Mouse (Mus musculus) layer of hippocampus, postnatal 25 days (tissue): ENCODE data around the gene Gramd1b. TPM values are rescaled to one million over a fixed set of nuclear protein-coding genes. Genes with fewer than 3 reads are reported as not detected.
A peak's percentile ranks its signal among the peaks of the same experiment; 100 is the strongest.

ENCODE experiments used
- DNase-seq, 2 experiments: peaks; one replicate each; pipeline ENCODE4 v3.0.0; 2022; ENCODE audit warnings: mixed read lengths in 2 of 2, low spot score in 1 of 2; ENCODE audit errors: extremely low spot score in 1 of 2
- total RNA-seq, 2 experiments: library from RNA; stranded (reverse); gene quantifications; 2 replicates each; pipeline ENCODE4 v1.2.3; 2021

Gramd1b gene
- total RNA-seq = 100 to 1,000 TPM; 144 to 167 TPM

DNA sequence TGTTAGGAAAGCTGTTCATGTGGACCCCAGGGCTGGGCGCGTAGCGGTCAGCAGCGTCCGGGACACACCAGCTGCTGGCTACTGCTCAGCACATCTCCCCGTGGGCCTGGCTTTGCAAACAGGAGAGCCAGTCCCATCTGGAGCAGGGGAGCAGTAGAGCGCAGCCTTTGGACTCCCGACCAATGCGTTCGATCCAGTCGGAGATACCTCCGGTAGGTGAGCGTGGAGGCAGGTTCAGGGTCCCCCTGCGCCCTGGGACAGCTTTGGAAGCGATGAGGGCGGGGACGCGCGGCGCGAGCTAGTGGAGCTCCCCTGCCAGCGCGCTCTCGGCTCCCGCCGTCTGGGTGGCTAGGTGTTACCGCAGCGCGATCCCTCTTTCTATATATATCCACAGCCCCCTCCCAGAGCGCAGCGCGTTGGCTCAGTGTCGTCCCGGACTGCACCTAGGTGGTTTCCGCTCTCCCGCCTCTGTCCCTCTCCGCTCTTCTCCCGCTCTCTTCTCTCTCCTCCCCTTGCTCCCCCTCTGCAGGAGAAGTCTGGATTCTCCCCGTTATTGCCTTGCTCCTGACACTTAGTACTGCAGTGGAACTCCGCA is at the start of gene Gramd1b:
Gene Gramd1b (minus strand): TSS at position 357 of the 595 bp plus-strand sequence.
- peak; percentile 24 to 32 for DNase-seq

DNA sequence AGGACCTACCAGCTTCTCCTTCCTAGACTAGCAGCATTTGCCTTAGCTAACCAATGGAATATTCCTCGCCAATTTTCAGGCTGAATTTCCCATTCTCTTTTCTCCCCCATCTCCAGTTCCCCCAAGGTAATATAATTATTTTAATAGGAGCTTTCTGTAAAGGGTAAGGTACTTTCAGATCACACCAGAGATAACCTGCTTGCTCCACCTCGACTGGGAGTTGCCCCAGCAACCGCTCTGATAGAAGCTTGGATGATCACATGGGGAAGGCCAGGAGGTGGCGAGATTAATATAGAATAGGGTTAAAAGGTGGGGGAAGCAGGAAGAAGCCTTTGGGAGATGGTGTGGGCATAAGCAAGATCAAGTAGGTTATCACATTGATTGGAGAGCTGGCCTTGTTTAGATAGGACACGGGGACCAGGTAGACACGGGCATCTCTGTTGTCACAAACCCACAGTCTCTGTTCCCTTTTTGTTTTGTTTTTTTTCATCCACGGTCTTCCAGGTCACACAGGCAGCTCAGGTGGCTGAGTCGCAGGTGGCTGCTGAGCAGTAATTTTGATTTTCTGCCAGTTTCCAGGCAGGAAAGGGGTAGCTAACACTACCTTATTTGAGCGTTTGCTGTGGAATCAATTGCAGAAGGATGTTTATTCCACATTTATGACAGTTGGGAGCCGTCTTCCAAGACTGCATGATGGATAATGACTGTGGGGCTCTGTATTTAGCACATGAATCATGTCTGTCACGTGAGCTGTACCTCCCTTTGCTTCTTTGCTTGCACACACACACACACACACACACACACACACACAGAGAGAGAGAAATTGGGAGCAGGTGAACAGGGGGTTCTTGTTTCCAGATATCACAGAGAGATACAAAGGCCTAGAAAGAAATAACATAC is 47.8 kb upstream of the Gramd1b start:
- DNase-seq = no peak

DNA sequence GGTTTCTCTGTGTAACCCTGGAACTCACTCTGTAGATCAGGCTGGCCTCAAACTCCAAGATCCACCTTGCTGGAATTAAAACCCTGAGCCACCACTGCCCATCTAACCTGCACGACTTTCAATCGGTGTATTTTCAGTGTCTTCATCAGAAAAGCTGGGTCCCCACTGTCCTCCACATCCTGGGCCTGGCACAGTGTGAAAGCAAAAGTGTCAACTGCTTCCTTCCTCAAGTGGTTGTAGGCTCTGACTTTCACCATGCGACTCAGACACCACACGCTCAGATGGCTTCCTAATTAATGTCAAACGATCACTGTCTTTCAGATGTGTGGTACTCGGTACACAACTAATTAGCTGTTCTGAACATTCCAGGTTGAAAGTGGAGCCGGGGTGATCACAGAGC is 45.9 kb upstream of the Gramd1b start:
- DNase-seq = no peak

DNA sequence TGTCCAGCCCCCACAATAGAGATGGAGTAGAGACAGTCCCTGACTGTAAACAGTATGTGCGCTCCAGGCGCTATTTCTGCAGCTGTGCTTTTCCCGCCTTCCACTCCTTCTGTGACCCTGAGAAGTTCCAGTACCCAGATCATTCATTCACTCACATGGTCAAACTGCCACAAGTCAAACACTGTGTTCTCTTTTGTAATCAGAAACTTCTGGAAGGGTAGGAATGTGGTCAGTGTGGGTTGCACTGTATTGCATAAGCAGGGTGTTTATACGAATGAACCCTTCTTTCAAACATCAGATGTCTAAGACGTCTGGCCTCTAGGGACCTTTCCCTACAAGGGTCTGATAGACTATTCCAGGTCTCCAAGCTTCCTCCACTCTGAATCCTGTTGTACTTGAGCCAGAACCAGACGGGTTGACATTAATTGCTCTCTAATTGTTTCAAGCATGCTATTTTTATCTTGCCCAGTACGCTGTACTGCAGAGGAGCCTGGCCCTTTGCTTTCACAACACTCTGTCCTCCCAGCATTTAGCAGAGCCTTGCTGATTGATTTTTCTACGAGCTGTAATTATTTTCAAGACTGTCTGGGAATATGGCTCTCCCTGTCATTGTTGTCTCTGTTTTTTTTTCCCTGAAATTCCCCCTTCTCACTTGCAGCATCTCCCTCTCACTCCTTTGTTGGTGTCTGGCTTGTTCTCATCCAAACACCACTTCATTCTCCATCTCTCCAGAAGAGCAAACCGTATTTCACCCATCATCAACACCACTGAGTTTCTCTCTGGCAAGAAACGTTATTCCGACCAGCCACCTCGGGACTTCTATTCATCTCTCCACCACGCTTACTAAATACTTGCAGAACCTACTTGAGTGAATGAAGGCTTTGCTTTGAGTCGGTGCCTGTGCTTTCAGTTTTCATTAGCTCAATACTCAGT is 44.1 kb upstream of the Gramd1b start:
- DNase-seq = no peak

DNA sequence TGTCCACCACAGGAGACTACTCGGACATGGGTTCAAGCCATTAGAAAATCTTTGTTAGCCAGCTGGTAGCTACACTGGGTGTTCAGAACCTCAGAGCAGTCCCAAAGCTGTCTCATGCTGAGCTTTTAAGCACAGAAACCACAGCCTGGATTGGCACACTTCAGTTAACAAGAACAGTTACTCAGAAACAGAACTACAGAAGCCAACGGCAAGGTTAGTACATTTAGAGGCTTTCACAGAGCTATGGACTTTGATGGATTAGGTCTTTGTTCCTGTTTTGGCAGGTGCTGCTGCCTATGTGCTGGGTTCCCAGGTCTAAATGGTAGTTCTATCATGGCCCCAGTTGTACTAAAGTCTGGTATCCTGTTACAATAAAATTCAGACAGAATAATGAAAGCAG is 40.1 kb upstream of the Gramd1b start:
- DNase-seq = no peak

DNA sequence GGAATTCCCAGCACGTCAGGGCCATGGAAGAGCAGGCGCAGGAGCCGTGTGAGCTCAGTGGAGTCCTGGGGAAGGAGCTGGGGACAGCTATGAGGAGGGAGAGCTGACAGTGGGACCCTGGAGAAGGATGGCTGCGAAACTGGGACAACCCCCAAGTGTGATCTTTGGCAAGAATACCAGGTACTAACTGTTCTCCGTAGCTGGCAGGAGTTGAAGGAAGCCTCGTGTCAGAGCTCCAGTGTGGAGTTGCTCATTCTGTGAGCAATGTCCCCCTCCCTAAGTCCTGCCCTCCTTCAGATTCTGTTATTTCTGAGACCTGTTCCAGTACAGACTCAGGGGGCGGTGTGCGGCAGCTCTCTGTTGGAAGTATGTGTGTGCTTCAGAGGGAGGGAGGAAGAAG is 36.9 kb upstream of the Gramd1b start:
- DNase-seq = no peak

DNA sequence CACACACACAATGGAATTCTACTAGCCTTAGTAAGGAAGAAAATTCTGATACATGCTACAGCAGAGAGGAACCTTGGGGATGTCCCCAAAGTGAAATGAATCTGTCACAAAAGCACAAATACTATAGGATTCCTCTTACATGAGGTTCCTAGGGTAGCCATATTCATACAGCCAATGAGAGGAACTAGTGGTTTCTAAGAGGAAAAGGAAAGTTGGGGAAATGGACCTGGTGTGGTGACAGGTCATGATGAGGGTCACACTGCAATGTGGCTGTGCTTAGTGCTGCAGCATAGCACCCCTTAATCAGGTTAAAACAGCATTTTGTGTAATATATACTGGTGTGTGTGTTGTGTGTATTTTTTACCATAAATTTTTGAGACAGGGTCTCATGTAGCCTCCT is 32.6 kb upstream of the Gramd1b start:
- DNase-seq = no peak

DNA sequence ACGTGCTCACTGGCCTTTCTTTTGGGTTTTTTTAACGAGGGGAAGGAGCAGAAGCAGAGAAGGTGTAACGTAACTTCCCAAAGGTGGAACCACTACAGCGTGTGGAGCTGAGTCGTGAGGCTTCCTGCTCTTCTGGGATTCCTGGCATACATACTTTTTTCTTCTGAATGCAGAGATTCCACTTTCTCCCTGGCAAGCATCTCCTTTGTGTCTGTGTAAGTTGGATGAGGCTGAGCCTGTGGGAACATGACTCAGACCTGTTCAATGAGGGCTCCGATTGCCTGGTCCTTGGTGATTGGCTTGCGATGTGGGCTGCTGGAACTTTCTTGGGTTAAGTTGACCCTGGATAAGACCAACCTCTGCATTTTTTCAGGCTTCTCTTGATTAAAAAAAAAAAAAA is 28.5 kb upstream of the Gramd1b start:
- DNase-seq = no peak

DNA sequence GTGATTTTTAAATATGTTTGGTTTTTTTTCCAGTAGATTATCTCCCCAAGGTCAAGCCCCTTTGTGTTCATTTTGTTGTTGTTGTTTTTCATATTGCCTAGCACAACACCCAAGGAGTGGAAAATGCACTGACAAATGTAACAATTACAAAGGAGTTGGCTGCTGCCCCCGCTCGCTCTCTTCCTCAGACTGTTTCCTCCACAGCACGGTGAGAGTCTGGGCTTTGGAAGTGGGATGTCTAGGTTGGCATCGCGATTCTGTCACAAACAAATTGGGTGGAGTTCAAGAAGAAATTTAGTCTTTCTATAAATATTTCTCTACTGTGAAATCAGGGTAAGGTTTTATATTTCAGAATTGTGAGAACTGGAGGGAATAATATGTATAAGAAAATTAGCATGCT is 26.6 kb upstream of the Gramd1b start:
- no peak for DNase-seq

DNA sequence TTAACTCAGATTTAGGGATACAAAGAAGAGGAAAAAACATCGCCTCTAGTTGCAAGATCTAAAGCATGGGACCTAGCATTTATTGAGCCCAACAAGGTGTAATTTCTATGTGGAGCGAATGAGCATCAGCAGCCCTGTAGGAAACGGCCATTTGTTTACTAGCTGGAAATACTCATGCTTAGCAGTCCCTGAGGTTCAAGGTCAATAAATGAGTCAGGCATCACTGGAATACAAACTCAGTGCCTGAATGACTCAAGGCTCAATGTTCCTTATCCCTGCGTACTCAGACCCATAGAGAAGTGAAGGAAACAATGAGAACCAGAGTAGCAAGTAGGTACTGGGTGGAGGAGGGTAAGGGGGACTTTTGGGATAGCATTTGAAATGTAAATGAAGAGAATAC is 25.2 kb upstream of the Gramd1b start:
- DNase-seq = no peak

DNA sequence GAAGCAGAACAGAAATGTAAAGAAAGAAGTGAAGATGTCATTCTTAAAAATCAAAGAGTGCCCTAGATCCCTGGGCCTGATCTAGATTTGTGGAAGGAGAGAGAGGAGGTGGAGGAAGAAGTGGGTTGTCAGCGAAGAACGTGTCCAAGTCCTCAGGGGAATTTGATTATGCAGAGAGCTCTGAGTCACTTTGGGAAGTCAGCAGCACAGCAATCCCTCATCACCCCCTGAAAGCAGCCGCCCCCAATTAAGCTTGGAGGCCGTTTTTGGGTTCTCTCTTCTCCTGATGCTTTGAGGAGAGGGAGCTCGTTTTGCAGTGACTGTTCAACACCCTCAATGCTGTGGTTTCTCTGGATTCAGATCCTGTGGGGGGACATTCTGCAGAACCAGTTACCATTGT is 24.1 kb upstream of the Gramd1b start:
- no peak for DNase-seq

DNA sequence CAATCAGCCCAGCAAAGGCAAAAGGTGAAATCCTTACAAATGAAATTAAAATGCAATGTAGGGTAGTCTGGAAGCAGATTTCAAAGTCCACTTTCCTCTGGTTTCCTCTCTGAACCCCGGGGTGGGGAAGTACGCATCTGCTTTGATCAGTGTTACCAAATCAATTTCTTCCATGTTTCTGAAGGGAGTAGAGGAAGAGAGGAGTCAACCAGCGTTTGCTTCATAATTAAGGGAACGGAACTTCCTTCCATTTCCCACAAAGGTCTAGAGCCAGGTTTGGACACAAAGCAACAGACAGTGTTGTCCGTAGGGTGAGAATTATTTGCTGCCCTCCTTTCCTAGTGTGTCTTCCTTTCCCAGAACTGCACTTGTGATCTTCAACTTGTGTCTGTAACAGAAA is 16.7 kb upstream of the Gramd1b start:
- no peak for DNase-seq

DNA sequence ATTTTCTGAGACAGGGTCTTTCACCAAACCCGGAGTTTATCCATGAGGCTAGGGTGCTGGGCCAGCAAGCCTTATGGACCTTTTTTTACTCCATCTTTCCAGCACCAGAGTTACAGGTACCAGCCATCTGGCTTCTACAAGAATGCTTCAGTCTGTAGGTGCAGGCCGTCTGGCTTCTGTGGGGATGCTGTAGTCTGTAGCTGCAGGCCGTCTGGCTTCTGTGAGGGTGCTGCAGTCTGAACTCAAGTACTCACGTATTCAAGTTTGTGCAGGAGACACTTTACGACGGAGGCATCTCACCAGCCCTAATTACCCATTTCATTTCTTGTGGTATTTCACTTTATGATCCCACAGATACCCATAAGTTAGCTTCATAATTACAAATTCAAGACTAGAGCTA is 14.0 kb upstream of the Gramd1b start:
- no peak for DNase-seq

DNA sequence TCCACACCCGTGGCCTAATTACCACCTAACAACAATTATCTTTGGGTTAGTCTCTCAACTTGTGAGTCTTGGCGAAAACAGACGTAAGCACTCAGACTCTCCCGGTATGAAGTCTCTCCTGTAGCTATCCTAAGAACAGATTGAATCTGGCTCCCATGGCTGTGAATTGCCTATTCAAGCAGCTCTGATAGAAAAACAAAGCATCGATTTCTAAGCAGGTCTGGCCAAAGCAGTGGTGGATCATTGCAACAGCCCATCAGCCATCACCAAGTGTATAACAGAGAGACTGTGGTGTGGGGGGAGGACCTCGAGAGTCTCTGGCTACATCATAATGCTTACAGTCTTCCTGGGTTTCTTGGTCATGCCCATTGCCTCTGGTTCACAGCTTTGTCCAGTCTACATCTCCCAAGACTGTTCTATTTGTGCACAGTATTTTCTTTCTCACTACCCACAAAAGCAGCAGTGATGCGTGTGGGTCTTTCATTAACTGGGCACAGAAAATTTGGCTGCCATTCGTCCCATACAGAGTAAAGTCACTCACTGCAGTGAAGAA is 8.5 kb upstream of the Gramd1b start:
- no peak for DNase-seq

DNA sequence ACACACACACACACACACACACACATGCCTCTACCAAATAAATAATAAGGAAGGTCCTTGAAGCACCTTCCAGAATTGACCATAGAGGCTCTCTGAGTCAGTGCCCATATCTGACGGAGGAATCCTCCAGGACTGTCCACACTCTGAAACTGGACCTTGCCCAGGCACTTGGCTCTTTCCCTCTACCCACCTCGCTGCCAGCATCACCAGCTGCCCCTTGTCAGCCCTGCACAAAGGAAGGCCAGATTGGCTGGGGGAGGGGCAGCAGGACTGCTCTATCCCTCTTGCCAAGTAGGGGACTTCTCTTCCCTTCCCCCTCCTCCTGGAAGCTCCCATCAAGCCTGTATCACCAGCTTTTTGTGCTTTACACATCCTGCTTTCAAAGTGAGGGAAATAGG is 6.5 kb upstream of the Gramd1b start:
- DNase-seq = peak in 1 of 2 experiments; percentile 57

DNA sequence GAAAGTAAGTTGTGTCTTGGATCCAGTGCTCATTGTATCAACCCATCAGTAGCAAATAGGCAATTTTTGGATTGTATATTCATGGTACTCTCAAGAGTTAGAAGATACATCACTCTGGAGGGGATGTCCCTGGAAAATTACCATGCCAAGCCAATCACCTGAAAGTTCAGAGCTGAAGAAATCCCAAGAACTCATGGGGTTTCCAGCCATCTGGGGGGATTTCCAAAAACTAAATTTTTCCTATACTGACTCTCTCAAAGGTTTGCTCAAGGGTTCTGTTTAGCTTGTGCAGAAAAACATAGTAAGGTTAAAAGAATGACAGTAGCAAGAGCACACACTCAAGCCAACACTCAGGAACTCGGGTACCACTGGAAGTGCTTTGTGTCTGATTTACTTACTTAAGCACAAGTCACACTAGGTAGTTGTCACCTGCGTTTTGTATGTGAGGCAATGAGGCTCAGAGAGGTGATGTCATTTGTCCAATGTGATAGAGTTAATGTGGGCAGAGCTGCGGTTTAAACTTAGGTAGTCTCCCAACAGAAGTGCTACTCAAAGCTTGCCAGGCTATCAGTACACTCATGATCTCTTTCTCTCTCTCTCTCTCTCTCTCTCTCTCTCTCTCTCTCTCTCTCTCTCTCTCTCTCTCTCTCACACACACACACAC is 6.0 kb upstream of the Gramd1b start:
- DNase-seq = no peak

DNA sequence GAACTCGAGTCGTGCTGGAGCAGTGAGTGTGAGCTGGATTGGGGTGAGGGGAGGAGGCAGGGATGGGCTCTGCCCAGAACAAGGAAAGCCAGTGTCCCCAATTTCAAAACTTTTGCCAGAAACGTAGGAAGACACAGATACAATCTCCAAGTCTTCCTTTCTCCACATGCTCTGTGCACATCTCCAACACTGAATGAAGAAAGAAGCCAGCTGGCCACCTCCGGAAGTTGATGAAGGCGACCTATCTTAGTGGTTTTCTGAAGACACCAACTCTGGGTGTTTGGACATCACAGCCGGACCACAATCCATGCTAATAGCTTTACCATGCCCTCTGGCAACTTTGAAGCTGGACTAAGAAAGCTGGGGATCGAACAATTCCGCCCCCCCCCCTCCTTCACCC is 647 bp downstream of the Gramd1b start:
- no peak for DNase-seq

DNA sequence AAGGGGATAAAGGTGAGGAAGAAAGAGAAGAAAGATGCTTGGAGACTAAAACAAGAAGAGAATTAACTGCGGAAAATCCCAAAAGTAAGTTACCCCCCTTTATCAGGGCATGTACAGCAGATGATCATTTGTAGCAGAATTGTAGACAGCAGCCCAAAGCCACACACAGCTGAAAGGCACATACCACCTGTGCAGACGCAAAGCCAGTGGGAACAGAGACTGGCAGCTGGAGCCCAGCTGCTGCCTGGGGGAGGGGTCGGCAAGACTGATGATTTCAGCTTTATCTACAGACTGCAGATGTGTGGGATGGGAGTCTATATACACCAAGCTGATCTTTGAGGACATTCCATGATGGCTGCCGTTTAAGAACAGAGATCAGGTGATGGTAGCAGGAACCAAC is 2.5 kb downstream of the Gramd1b start:
- no peak for DNase-seq

DNA sequence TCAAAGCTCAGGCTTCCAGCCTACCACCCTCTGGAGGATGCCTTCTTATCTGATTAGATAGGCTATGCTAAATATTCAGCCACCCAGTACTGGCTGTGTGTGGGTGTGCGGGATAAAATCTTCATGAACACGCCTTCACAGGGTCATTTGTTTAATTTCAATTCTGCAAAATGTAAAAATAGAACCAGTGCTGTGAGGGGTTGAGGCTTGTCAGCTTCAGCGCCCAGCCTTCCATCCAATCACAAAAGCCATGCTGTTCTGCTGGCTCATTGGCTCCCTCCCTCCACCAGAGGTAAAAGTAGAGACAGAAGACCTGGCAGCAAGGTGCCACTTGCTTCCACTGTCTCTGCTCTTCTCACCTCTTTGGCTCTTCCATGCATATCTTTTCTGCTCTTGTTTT is 4.3 kb downstream of the Gramd1b start:
- no peak for DNase-seq

DNA sequence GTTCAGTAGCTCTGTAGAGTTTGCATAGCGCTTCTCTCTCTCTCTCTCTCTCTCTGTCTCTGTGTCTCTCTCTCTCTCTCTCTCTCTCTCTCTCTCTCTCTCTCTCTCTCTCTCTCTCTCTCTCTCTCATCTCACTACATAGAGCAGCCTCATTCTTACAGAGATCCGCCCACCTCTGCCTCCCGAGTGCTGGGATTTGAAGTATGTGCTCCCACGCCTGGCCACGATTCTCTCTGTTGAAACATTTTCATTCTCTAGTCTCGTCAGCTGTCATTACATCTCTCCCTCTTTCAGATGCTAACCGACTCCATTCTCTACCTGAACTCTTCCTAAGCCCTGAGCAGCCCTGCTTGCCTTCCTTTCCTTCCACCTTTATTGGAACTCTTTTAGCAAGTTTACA is 9.0 kb downstream of the Gramd1b start:
- DNase-seq = no peak
